Mouse (Mus musculus) CH12.LX (cell line): ENCODE measurements around the gene Macrod1. TPM values are rescaled to one million over a fixed set of nuclear protein-coding genes. Genes with fewer than 3 reads are reported as not detected.

Source experiments
- DNase-seq: peaks from one replicate; pipeline ENCODE4 v3.0.0-alpha.2; 2013; ENCODE audit errors: extremely low read depth
- H3K27ac ChIP-seq: 2 replicates; pipeline ENCODE4 v1.5.1; 2012; ENCODE audit warnings: low read depth, mild to moderate bottlenecking, control low read depth, moderate library complexity; ENCODE audit not compliant: insufficient read depth
- H3K27me3 ChIP-seq: replicated peaks from 2 replicates; pipeline ENCODE3; 2012; ENCODE audit warnings: inconsistent platforms
- H3K36me3 ChIP-seq, 2 experiments: replicated peaks in 1 of 2; 2 replicates each; pipeline versions ENCODE3 to v1.6.1; 2012; ENCODE audit warnings: inconsistent platforms in 1 of 2, low read length in 1 of 2, mild to moderate bottlenecking in 1 of 2, mixed read lengths in 1 of 2, moderate library complexity in 1 of 2; ENCODE audit not compliant: control insufficient read depth in 1 of 2, insufficient read depth in 1 of 2
- H3K4me1 ChIP-seq, 2 experiments: 2 replicates each; pipeline ENCODE4 v1.6.1; 2012; ENCODE audit warnings: inconsistent platforms in 1 of 2, moderate library complexity in 1 of 2; ENCODE audit not compliant: insufficient read depth in 2 of 2, control insufficient read depth in 1 of 2
- H3K4me2 ChIP-seq: 2 replicates; pipeline ENCODE4 v1.6.1; 2012; ENCODE audit warnings: low read depth, mild to moderate bottlenecking, control low read depth; ENCODE audit not compliant: poor library complexity, insufficient read depth, severe bottlenecking
- H3K4me3 ChIP-seq, 3 experiments: fragments of 150-350 bp in 1 of 3; sonication (generic) in 1 of 3; replicated peaks in 1 of 3; 2 replicates each; pipeline versions ENCODE3 to v1.5.1; 2011 to 2012; ENCODE audit warnings: low read depth in 2 of 3, low read length in 2 of 3, mild to moderate bottlenecking in 2 of 3, moderate library complexity in 2 of 3, control low read depth in 1 of 3, improper control_type of control experiment in 1 of 3, inconsistent platforms in 1 of 3, mixed read lengths in 1 of 3; ENCODE audit not compliant: poor library complexity in 1 of 3
- H3K79me2 ChIP-seq: replicated peaks from 2 replicates; pipeline ENCODE4 v1.6.1; 2012; ENCODE audit warnings: mild to moderate bottlenecking, moderate library complexity; ENCODE audit not compliant: control insufficient read depth, poor library complexity, insufficient read depth, severe bottlenecking; ENCODE audit errors: extremely low read depth
- H3K9ac ChIP-seq: 2 replicates; pipeline ENCODE4 v1.6.1; 2012; ENCODE audit warnings: low read depth, mild to moderate bottlenecking, control low read depth, moderate library complexity; ENCODE audit not compliant: insufficient read depth
- H3K9me3 ChIP-seq: replicated peaks from 2 replicates; pipeline ENCODE3; 2012; ENCODE audit warnings: low read length, inconsistent platforms, mixed read lengths
- CHD1 ChIP-seq: IDR thresholded peaks from 2 replicates; pipeline ENCODE4 v1.6.1; 2012; ENCODE audit warnings: low read depth, low read length, improper control_type of control experiment, inconsistent platforms
- CHD2 ChIP-seq: IDR thresholded peaks from 2 replicates; pipeline ENCODE4 v1.6.1; 2011; ENCODE audit warnings: low read length, improper control_type of control experiment
- CTCF ChIP-seq, 2 experiments: IDR thresholded peaks in 1 of 2; conservative IDR thresholded peaks in 1 of 2; 2 replicates each; pipeline ENCODE4 v1.5.1; 2011 to 2012; ENCODE audit warnings: low read depth in 2 of 2, low read length in 2 of 2, improper control_type of control experiment in 1 of 2, inconsistent platforms in 1 of 2, mild to moderate bottlenecking in 1 of 2, moderate library complexity in 1 of 2
- GABPA ChIP-seq: IDR thresholded peaks from 2 replicates; pipeline ENCODE4 v1.6.1; 2012; ENCODE audit warnings: low read depth, low read length, improper control_type of control experiment, inconsistent platforms; ENCODE audit not compliant: insufficient replicate concordance
- MAFK ChIP-seq: IDR thresholded peaks from 2 replicates; pipeline ENCODE4 v1.6.1; 2011; ENCODE audit warnings: low read length, improper control_type of control experiment; ENCODE audit not compliant: insufficient replicate concordance
- MAZ ChIP-seq: IDR thresholded peaks from 2 replicates; pipeline ENCODE4 v1.6.1; 2012; ENCODE audit warnings: low read depth, mild to moderate bottlenecking, inconsistent platforms, low read length, improper control_type of control experiment, moderate library complexity
- MXI1 ChIP-seq: IDR thresholded peaks from 2 replicates; pipeline ENCODE4 v1.6.1; 2011; ENCODE audit warnings: mild to moderate bottlenecking, low read depth, low read length, improper control_type of control experiment
- PAX5 ChIP-seq: IDR thresholded peaks from 2 replicates; pipeline ENCODE4 v1.6.1; 2012; ENCODE audit warnings: low read length, inconsistent platforms, mixed read lengths
- POLR2AphosphoS2 ChIP-seq: IDR thresholded peaks from 2 replicates; pipeline ENCODE4 v1.6.1; 2011; ENCODE audit warnings: low read depth, low read length, improper control_type of control experiment
- RCOR1 ChIP-seq: conservative IDR thresholded peaks from 2 replicates; pipeline ENCODE4 v1.6.1; 2012; ENCODE audit warnings: low read depth, mild to moderate bottlenecking, inconsistent platforms, low read length, improper control_type of control experiment
- SMC3 ChIP-seq: IDR thresholded peaks from 2 replicates; pipeline ENCODE4 v1.6.1; 2011; ENCODE audit warnings: low read depth, low read length, improper control_type of control experiment
- TBP ChIP-seq: conservative IDR thresholded peaks from 2 replicates; pipeline ENCODE4 v1.6.1; 2011; ENCODE audit warnings: low read depth, low read length, improper control_type of control experiment
- UBTF ChIP-seq: IDR thresholded peaks from 2 replicates; pipeline ENCODE4 v1.6.1; 2012; ENCODE audit warnings: low read depth, mild to moderate bottlenecking, inconsistent platforms, low read length, improper control_type of control experiment, moderate library complexity
- ZC3H11A ChIP-seq: IDR thresholded peaks from 2 replicates; pipeline ENCODE4 v1.6.1; 2012; ENCODE audit warnings: low read depth, mild to moderate bottlenecking, inconsistent platforms, low read length, improper control_type of control experiment
- ZMIZ1 ChIP-seq: IDR thresholded peaks from 2 replicates; pipeline ENCODE4 v1.6.1; 2012; ENCODE audit warnings: low read depth, mild to moderate bottlenecking, inconsistent platforms, low read length, improper control_type of control experiment
- dilution Hi-C: fragments of 300-500 bp; cut with MboI; formaldehyde crosslinking; loops from 2 replicates; pipeline ENCODE4 v1.14.3; 2020; ENCODE audit warnings: low sequenced_read_pairs; ENCODE audit not compliant: extremely low pct_unique_long_range_greater_than_20kb, extremely low pct_ligation_motif_present
- in situ Hi-C: fragments of 300-500 bp; cut with MboI; formaldehyde crosslinking; loops from 3 replicates; pipeline ENCODE4 v1.14.3; 2019; ENCODE audit warnings: low sequenced_read_pairs, low pct_ligation_motif_present, low pct_unique_long_range_greater_than_20kb, mixed read lengths
- polyA plus RNA-seq: library from polyadenylated mRNA; unstranded; fragments of >175 nt; gene quantifications from 2 replicates; pipeline ENCODE4 v1.2.1, GENCODE M21; 2012; ENCODE audit warnings: low read depth; ENCODE audit not compliant: insufficient read length
- total RNA-seq, 2 experiments: library from RNA; depleted of rRNA; stranded (reverse); fragments of 300-350 nt in 1 of 2; fragments of >200 nt in 1 of 2; gene quantifications; 2 replicates each; pipeline ENCODE4 v1.2.3; 2012 to 2014

The Macrod1 gene
- total and polyA plus RNA-seq, 3 experiments = 1.0 TPM; not detected in 2

DNA sequence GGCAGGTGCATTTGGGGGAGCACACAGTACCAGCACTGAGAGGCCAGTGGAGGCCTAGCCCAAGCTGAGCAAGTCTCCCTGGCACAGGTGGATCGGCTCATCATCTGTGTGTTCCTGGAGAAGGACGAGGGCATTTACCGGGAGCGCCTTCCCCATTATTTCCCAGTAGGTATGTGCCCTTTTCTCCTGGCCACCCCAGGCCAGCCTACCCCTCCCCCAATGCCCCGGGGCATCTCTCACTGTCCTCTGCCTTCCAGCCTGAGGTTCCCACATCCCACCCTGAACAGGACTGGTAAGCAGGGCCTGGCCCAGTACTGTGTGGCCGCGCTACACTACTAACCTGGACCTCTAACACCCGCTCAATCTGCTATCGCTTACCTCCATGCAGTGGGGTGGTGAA is 140.8 kb downstream of the Macrod1 start:
- Histone ChIP-seq H3K27ac (no peak overlapping the region), H3K4me1 (peaks cover 3 to 10% of the 10 kb centered on the region in 2 experiments; a peak in 3 of 4 replicates), H3K27me3 (no peaks in the 10 kb centered on the region), H3K36me3 (peaks cover 58 to 69% of the 10 kb centered on the region in 2 experiments), H3K4me3 (no peak overlapping the region), H3K9me3 (no peaks in the 10 kb centered on the region), H3K79me2 (no peaks in the 10 kb centered on the region), H3K4me2 (no peak overlapping the region)
- DNase-seq = no peak
- in situ Hi-C loops = no loop called here
- TF ChIP-seq GABPA = no peak
- no peak for TF ChIP-seq CTCF (conservative IDR thresholded peaks at IDR 0.05 in 1 of 2, IDR thresholded peaks at IDR 0.05 in 1 of 2; ENCODE audit: low read depth in 2 of 2, low read length in 2 of 2)
- no peak for TF ChIP-seq UBTF
- TF ChIP-seq ZC3H11A = no peak
- no peak for TF ChIP-seq TBP
- no peak for TF ChIP-seq PAX5
- no peak for TF ChIP-seq CHD1
- no peak for TF ChIP-seq SMC3
- no peak for TF ChIP-seq MAFK
- TF ChIP-seq MXI1 = no peak
- TF ChIP-seq, all 38 proteins: peak for 0
- dilution Hi-C loops = no loop called here
- H3K9ac ChIP-seq = no peak overlapping the region

GRCm38 (mm10) chr19:7199089-7199488 is 142.5 kb downstream of the Macrod1 start:
- Histone ChIP-seq H3K36me3 (peaks cover 74 to 85% of the 10 kb centered on the region in 2 experiments), H3K27me3 (no peaks in the 10 kb centered on the region), H3K4me2 (no peak overlapping the region), H3K4me3 (no peak overlapping the region)
- dilution Hi-C loops = no loop called here
- DNase-seq = no peak
- no peak for TF ChIP-seq ZMIZ1
- TF ChIP-seq, all 38 proteins: peak for 0
- Histone ChIP-seq H3K27ac (no peak overlapping the region), H3K9ac (no peak overlapping the region), H3K4me1 (peaks cover 6 to 26% of the 10 kb centered on the region in 2 experiments; a peak in 3 of 4 replicates), H3K79me2 (peaks cover 5% of the 10 kb centered on the region), H3K9me3 (no peaks in the 10 kb centered on the region)
- in situ Hi-C loops = no loop called here

DNA sequence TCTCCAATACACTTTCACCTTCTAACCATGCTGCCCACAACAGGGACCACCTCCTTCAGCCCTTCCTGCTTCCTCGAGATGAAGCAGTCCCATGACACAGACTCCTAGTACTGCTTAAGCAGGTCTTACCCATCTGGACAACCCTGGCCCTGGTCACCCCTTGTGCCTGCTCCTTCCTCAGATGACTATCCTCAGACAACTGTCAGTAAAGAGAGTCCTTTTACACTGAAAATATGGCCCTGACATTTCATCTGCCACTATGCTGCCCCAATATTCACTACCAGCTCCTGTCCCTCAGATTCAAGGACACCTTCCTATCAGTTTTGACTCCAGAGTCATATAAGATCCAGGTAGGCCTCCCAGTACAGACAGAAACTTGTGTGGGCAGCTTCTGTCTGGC is 143.8 kb downstream of the Macrod1 start:
- H3K4me1 ChIP-seq = peaks cover 8 to 38% of the 10 kb centered on the region in 2 experiments; a peak in 3 of 4 replicates
- H3K9ac ChIP-seq = no peak overlapping the region
- TF ChIP-seq MAZ (no peak), RCOR1 (no peak), POLR2AphosphoS2 (no peak), CHD2 (no peak)
- H3K9me3 ChIP-seq = no peaks in the 10 kb centered on the region
- H3K4me3 ChIP-seq = no peak overlapping the region
- in situ Hi-C loops = no loop called here
- DNase-seq = no peak
- no peak overlapping the region for H3K4me2 ChIP-seq
- peaks cover 76 to 90% of the 10 kb centered on the region in 2 experiments for H3K36me3 ChIP-seq
- dilution Hi-C loops = no loop called here
- peaks cover 18% of the 10 kb centered on the region for H3K79me2 ChIP-seq
- H3K27me3 ChIP-seq = no peaks in the 10 kb centered on the region
- H3K27ac ChIP-seq = no peak overlapping the region
